Mouse (Mus musculus) heart, embryonic 11.5 days (tissue): ENCODE results near the gene Tpm3. TPM values are rescaled to one million over a fixed set of nuclear protein-coding genes. Genes with fewer than 3 reads are reported as not detected.

ENCODE experiments used
- ATAC-seq: fragments of 200-750 bp; cut with Nextera tagmentation; replicated peaks from 2 replicates; pipeline ENCODE4 v1.8.0; 2017; ENCODE audit warnings: moderate library complexity; ENCODE audit not compliant: insufficient number of reproducible peaks, low FRiP score, low TSS enrichment
- H3K27ac ChIP-seq: fragments of 300-500 bp; sonication (generic); 2 replicates; pipeline ENCODE4 v1.5.1; 2014; ENCODE audit warnings: mild to moderate bottlenecking, low read depth, low read length
- H3K27me3 ChIP-seq: fragments of 300-500 bp; sonication (generic); 2 replicates; pipeline ENCODE4 v1.6.1; 2014; ENCODE audit warnings: mild to moderate bottlenecking, low read length, mixed read lengths; ENCODE audit not compliant: control insufficient read depth, insufficient read depth
- H3K36me3 ChIP-seq: fragments of 300-500 bp; sonication (generic); 2 replicates; pipeline ENCODE4 v1.6.1; 2014; ENCODE audit warnings: mild to moderate bottlenecking, low read length, moderate library complexity, mixed read lengths; ENCODE audit not compliant: control insufficient read depth, insufficient read depth
- H3K4me1 ChIP-seq: fragments of 300-500 bp; sonication (generic); 2 replicates; pipeline ENCODE4 v1.6.1; 2014; ENCODE audit warnings: low read length; ENCODE audit not compliant: control insufficient read depth, insufficient read depth
- H3K4me2 ChIP-seq: fragments of 300-500 bp; sonication (generic); 2 replicates; pipeline ENCODE4 v1.6.1; 2014; ENCODE audit warnings: mild to moderate bottlenecking, moderate library complexity
- H3K4me3 ChIP-seq: fragments of 300-500 bp; sonication (generic); 2 replicates; pipeline ENCODE4 v1.5.1; 2014; ENCODE audit warnings: low read depth, low read length
- H3K9ac ChIP-seq: fragments of 300-500 bp; sonication (generic); 2 replicates; pipeline ENCODE4 v1.6.1; 2014; ENCODE audit warnings: mild to moderate bottlenecking, low read depth, low read length, moderate library complexity
- H3K9me3 ChIP-seq: fragments of 300-500 bp; sonication (generic); replicated peaks from 2 replicates; pipeline ENCODE4 v1.6.1; 2016; ENCODE audit warnings: low read length; ENCODE audit not compliant: control insufficient read depth
- WGBS: fragments of 180-500 bp; shearing (Covaris S2); extraction: QIAGEN DNeasy Blood & Tissue Kit; methylation state at CpG from one replicate; pipeline ENCODE4 v1.1.7; 2014; ENCODE audit not compliant: insufficient replicate concordance; 5-methylcytosine and 5-hydroxymethylcytosine counted together
- polyA plus RNA-seq: library from polyadenylated mRNA; unstranded; fragments of >200 nt; fragmentation: Nextera tagmentation; extraction: Ambion mirVana; gene quantifications from 2 replicates; pipeline ENCODE4 v1.2.1, GENCODE M21; 2014

The Tpm3 gene
- 352 and 354 TPM in 2 replicates for polyA plus RNA-seq

GRCm38 (mm10) chr3:90072294-90072693 lies at the start of gene Tpm3:
Tpm3 (plus strand) TSS chr3:90072649.
- Histone ChIP-seq H3K4me3 (no peak within 1 kb of the TSS), H3K4me2 (no peak within 1 kb of the TSS), H3K9ac (no peak within 1 kb of the TSS), H3K36me3 (no peaks in the 10 kb centered on the region), H3K27me3 (no peaks in the 10 kb centered on the region), H3K9me3 (no peaks in the 10 kb centered on the region), H3K4me1 (peaks cover 3% of the 10 kb centered on the region; the same call in 1 of the 2 replicates), H3K27ac (no peak within 1 kb of the TSS)
- WGBS: 49% methylated on average over 4 of the region's 4 CpGs
- ATAC-seq: no peak

GRCm38 (mm10) chr3:90034653-90035052 lies 37.8 kb upstream of the Tpm3 start:
- H3K27ac ChIP-seq: no peak overlapping the region
- H3K4me2 ChIP-seq: no peak overlapping the region
- no peak for ATAC-seq
- 91% methylated on average over 2 of the region's 2 CpGs for WGBS
- peaks cover 31% of the 10 kb centered on the region for H3K36me3 ChIP-seq
- H3K9ac ChIP-seq: no peak overlapping the region
- no peaks in the 10 kb centered on the region for H3K27me3 ChIP-seq
- H3K4me3 ChIP-seq: no peak overlapping the region
- H3K9me3 ChIP-seq: no peaks in the 10 kb centered on the region
- no peaks in the 10 kb centered on the region for H3K4me1 ChIP-seq

GRCm38 (mm10) chr3:90036263-90036662 lies 36.2 kb upstream of the Tpm3 start:
- Histone ChIP-seq H3K9ac (no peak overlapping the region), H3K4me2 (no peak overlapping the region), H3K27ac (no peak overlapping the region), H3K4me3 (no peak overlapping the region), H3K36me3 (peaks cover 29% of the 10 kb centered on the region), H3K9me3 (no peaks in the 10 kb centered on the region), H3K27me3 (no peaks in the 10 kb centered on the region), H3K4me1 (no peaks in the 10 kb centered on the region)
- no peak for ATAC-seq
- 89% methylated on average over 1 of the region's 1 CpGs for WGBS

GRCm38 (mm10) chr3:90049691-90050090 lies 22.8 kb upstream of the Tpm3 start:
- 83% methylated on average over 3 of the region's 3 CpGs for WGBS
- Histone ChIP-seq H3K4me2 (no peak overlapping the region), H3K27ac (no peak overlapping the region), H3K9ac (no peak overlapping the region), H3K9me3 (no peaks in the 10 kb centered on the region), H3K4me1 (peaks cover 12% of the 10 kb centered on the region), H3K4me3 (no peak overlapping the region), H3K36me3 (peaks cover 5% of the 10 kb centered on the region; the same call in 1 of the 2 replicates), H3K27me3 (no peaks in the 10 kb centered on the region)
- ATAC-seq: no peak

- no peaks in the 10 kb centered on the region for H3K27me3 ChIP-seq
- H3K27ac ChIP-seq: peak within 1 kb of the TSS; percentile 97
- peak; percentile 75 for ATAC-seq
- H3K36me3 ChIP-seq: peaks cover 4% of the 10 kb centered on the region; the same call in 1 of the 2 replicates
- H3K4me3 ChIP-seq: peak within 1 kb of the TSS; percentile 87
- H3K9me3 ChIP-seq: no peaks in the 10 kb centered on the region
- H3K4me2 ChIP-seq: peak within 1 kb of the TSS; percentile 59
- peaks cover 12% of the 10 kb centered on the region for H3K4me1 ChIP-seq
- under 1% methylated on average over 38 of the region's 43 CpGs for WGBS
- peak within 1 kb of the TSS; percentile 98 for H3K9ac ChIP-seq
These were observed 20.8 kb upstream of the Tpm3 start, which contains the start of gene 4933434E20Rik for GRCm38 (mm10) chr3:90051441-90052350. 4933434E20Rik (plus strand) TSS chr3:90051636.

- Histone ChIP-seq H3K27me3 (no peaks in the 10 kb centered on the region), H3K4me2 (peak within 1 kb of the TSS; percentile 79), H3K27ac (peak within 1 kb of the TSS; percentile 97), H3K36me3 (peaks cover 12% of the 10 kb centered on the region; the same call in 1 of the 2 replicates), H3K4me1 (peaks cover 12% of the 10 kb centered on the region), H3K9me3 (no peaks in the 10 kb centered on the region), H3K4me3 (peak within 1 kb of the TSS; percentile 87), H3K9ac (peak within 1 kb of the TSS; percentile 98)
- ATAC-seq: peak; percentile 95
- WGBS: under 1% methylated on average over 79 of the region's 81 CpGs
These were observed 19.9 kb upstream of the Tpm3 start, which contains the start of gene Ubap2l for GRCm38 (mm10) chr3:90052351-90053241. Ubap2l (minus strand) TSS chr3:90052628.

- no peak for ATAC-seq
- Histone ChIP-seq H3K4me3 (no peak overlapping the region), H3K36me3 (peaks cover 19% of the 10 kb centered on the region)
These were observed 10.9 kb upstream of the Tpm3 start for GRCm38 (mm10) chr3:90061549-90061948.

GRCm38 (mm10) chr3:90062539-90062938 lies 9.9 kb upstream of the Tpm3 start:
- Histone ChIP-seq H3K4me1 (no peaks in the 10 kb centered on the region), H3K27ac (no peak overlapping the region), H3K4me3 (no peak overlapping the region), H3K9ac (no peak overlapping the region), H3K36me3 (peaks cover 10% of the 10 kb centered on the region), H3K4me2 (no peak overlapping the region), H3K9me3 (no peaks in the 10 kb centered on the region), H3K27me3 (no peaks in the 10 kb centered on the region)
- WGBS: 63% methylated on average over 2 of the region's 2 CpGs
- no peak for ATAC-seq

More at GRCm38 (mm10) chr3:90061549-90061948, 10.9 kb upstream of the Tpm3 start:
- Histone ChIP-seq H3K9ac (no peak overlapping the region), H3K27me3 (no peaks in the 10 kb centered on the region), H3K4me1 (no peaks in the 10 kb centered on the region), H3K9me3 (no peaks in the 10 kb centered on the region), H3K4me2 (no peak overlapping the region), H3K27ac (no peak overlapping the region)
- 88% methylated on average over 6 of the region's 6 CpGs for WGBS
